10 mouse cellular contexts compared by ENCODE assay signal in the genomic region with DNA sequence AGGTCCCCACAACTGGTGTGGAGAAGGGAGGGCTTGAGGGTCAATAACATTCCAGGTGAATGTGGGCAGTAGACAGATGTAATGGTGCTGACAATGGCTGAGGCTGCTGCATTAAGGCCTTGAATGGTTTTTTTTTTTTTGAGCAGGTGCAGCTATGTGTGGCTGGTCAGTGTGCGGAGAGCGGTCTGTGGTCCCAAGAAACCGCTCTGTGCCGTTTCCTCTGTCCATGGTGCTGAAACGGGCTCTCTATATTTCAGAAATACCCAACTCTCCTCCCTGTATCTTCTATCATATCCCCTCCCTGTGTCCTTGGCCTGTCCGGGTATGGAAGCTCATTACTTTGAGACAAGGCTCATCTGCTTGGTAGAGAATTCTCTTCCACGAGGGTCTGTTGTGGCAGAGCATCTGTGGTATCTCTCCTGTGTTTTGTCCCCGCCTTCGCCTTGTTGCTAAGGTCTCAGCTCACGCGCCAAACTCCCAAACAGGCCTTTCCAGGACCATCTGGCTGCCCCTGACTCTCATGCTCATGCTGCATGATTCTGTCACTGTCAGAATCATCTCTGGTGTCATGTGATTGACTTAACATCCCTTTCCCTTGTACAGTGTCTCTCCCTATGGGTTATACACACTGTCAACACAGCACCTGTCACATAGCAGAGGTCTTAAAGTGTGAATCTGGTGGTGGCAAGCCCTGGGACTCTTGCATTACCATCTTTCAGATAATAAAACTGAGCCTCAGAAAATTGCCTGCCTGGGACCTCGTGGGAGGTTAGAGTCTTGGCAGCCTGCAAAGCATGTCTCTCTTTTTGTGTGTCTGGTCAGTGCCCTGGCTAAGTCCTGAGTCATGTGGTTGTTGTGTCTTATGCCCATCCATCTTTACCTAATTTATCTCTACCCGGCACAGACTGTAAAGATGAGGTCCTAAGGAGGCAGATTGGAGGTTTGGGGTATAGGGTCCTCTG.
DNase-seq lines count a peak whose midpoint lies in the region; ATAC-seq and TF ChIP-seq lines count a peak whose summit lies in the region.
"Had no signal": no experiment of that assay in that cellular context is flagged by ENCODE, and none has a peak within 500 bp of the region (broad histone marks: within the 10 kb centered on the region; RNA-seq: fewer than 3 reads in every experiment).

No protein-coding gene starts in this region.

- intact Hi-C loops in heart, postnatal 14 days (cut with DNase I), result no loop called here
- intact Hi-C loops in gastrocnemius, adult 2 months (cut with DNase I), result no loop called here

- no peak overlapping the region for H3K4me3 ChIP-seq in hindbrain, embryonic 15.5 days
- no peak overlapping the region for H3K4me3 ChIP-seq in gastrocnemius, adult 2 months
- H3K4me3 ChIP-seq: heart, embryonic 13.5 days had no signal

- 36% methylated on average over 13 of the region's 13 CpGs for WGBS in hindbrain, embryonic 15.5 days

- H3K36me3 ChIP-seq in hindbrain, embryonic 15.5 days, result no peaks in the 10 kb centered on the region
- H3K36me3 ChIP-seq: heart, embryonic 13.5 days had no signal

- H3K27ac ChIP-seq in hindbrain, embryonic 15.5 days (replicated peaks), result peak overlapping the region; percentile 15; the same call in 1 of the 2 replicates
- H3K27ac ChIP-seq in gastrocnemius, adult 2 months, result no peak overlapping the region
- H3K27ac ChIP-seq: heart, embryonic 13.5 days had no signal

- ATAC-seq in hindbrain, embryonic 15.5 days (ENCODE audit: low FRiP score, low read depth), result peak; percentile 43; the same call in 1 of the 2 replicates
- ATAC-seq: Patski had no signal

- no peaks in the 10 kb centered on the region for H3K27me3 ChIP-seq in hindbrain, embryonic 15.5 days
- H3K27me3 ChIP-seq: Patski had no signal

- H3K9me3 ChIP-seq in hindbrain, embryonic 15.5 days, result no peaks in the 10 kb centered on the region
- H3K9me3 ChIP-seq: heart, embryonic 13.5 days had no signal

- no peak for TF ChIP-seq CTCF in gastrocnemius, adult 2 months (IDR thresholded peaks at IDR 0.05)

- no peak overlapping the region for H3K4me2 ChIP-seq in hindbrain, embryonic 15.5 days
- H3K4me2 ChIP-seq: heart, embryonic 13.5 days had no signal

- H3K9ac ChIP-seq in hindbrain, embryonic 15.5 days, result no peak overlapping the region
- H3K9ac ChIP-seq: heart, embryonic 13.5 days had no signal

- peak; percentile 46 to 64 for DNase-seq in heart, postnatal 14 days
- no peak for DNase-seq in heart, adult 9 months (ENCODE audit: low spot score in 2 of 2)
- peak; percentile 53 for DNase-seq in urinary bladder, postnatal 14 days (ENCODE audit: low spot score)
- DNase-seq in urinary bladder, postnatal 4 days (ENCODE audit: low spot score in 2 of 2), result no peak
- DNase-seq in retina, embryonic 14.5 days (ENCODE audit: low spot score), result peak; percentile 81
- DNase-seq in gastrocnemius, adult 2 months, result no peak
- no peak for DNase-seq in right cerebral cortex, postnatal 10 days (ENCODE audit: low spot score in 2 of 2)

- peaks cover 49% of the 10 kb centered on the region for H3K4me1 ChIP-seq in hindbrain, embryonic 15.5 days (replicated peaks)
- H3K4me1 ChIP-seq: heart, embryonic 13.5 days had no signal

Comparison
In these comparisons a context has a peak if more than half of its experiments do, and no peak if none do; other contexts are left out.
1. DNase-seq: peak in heart, postnatal 14 days (2 of 2), urinary bladder, postnatal 14 days (single experiment) and retina, embryonic 14.5 days (single experiment); none in heart, adult 9 months (0 of 2), urinary bladder, postnatal 4 days (0 of 2), gastrocnemius, adult 2 months (single experiment) and right cerebral cortex, postnatal 10 days (0 of 2).